Mouse (Mus musculus) cortical plate, adult 2 months (tissue): ENCODE data around the gene Gtf2a2.

Source experiments
- CTCF ChIP-seq: fragments of 200-500 bp; IDR thresholded peaks from 2 replicates; pipeline ENCODE4 v1.5.1; 2011; ENCODE audit warnings: mild to moderate bottlenecking, control low read depth, low read length; ENCODE audit not compliant: insufficient read depth; ENCODE audit errors: extremely low read depth
- POLR2A ChIP-seq: fragments of 200-500 bp; IDR thresholded peaks from 2 replicates; pipeline ENCODE4 v1.6.1; 2011; ENCODE audit warnings: mild to moderate bottlenecking, low read length, control low read depth; ENCODE audit not compliant: insufficient read depth; ENCODE audit errors: extremely low read depth

- TF ChIP-seq CTCF (no peak), POLR2A (no peak)
These were observed 33.9 kb downstream of the Gtf2a2 start for GRCm38 (mm10) chr9:70046255-70046654.
